In genomic region chr7:136427164-136427563, GRCm38 (mm10) we compare ENCODE assay signal across 14 mouse cellular contexts.
A peak's percentile ranks its signal among the peaks of the same experiment; 100 is the strongest.
DNase-seq lines count a peak whose midpoint lies in the region; ATAC-seq and TF ChIP-seq lines count a peak whose summit lies in the region.
"Had no signal": no experiment of that assay in that cellular context is flagged by ENCODE, and none has a peak within 500 bp of the region (broad histone marks: within the 10 kb centered on the region; RNA-seq: fewer than 3 reads in every experiment).

No protein-coding gene starts in this region.

- no peak for DNase-seq in hindbrain, postnatal 0 days (ENCODE audit: low spot score)
- DNase-seq in lung, postnatal 0 days (ENCODE audit: low spot score), result no peak
- no peak for DNase-seq in lung, postnatal 36 days
- peak; percentile 24 for DNase-seq in NIH3T3 (ENCODE audit: low read depth)
- no peak for DNase-seq in spleen, postnatal 10 days (ENCODE audit: low spot score in 2 of 2)
- no peak for DNase-seq in layer of hippocampus, adult 9-11 months
- DNase-seq: adrenal gland, postnatal 25 days; gastrocnemius, postnatal 36 days; kidney, postnatal 14 days had no signal

- ATAC-seq in hindbrain, postnatal 0 days, result no peak
- ATAC-seq in hindbrain, embryonic 13.5 days (ENCODE audit: low FRiP score), result no peak
- no peak for ATAC-seq in lung, postnatal 0 days
- ATAC-seq in megakaryocyte progenitor cell, adult 5-6 weeks (replicated peaks; ENCODE audit: poor library complexity), result 0 out of 2 replicates have a peak, but pooled peaks have one; percentile 29
- ATAC-seq: forebrain, embryonic 14.5 days had no signal

- no peak overlapping the region for H3K4me2 ChIP-seq in hindbrain, postnatal 0 days (ENCODE audit: low read depth, low read length)
- no peak overlapping the region for H3K4me2 ChIP-seq in hindbrain, embryonic 13.5 days
- H3K4me2 ChIP-seq in lung, postnatal 0 days (replicated peaks; ENCODE audit: low read depth, low read length), result no peak overlapping the region
- H3K4me2 ChIP-seq: embryonic facial prominence, embryonic 13.5 days; heart, embryonic 15.5 days had no signal

- 69% methylated on average over 4 of the region's 4 CpGs for WGBS in hindbrain, postnatal 0 days
- WGBS in hindbrain, embryonic 13.5 days, result 69% methylated on average over 4 of the region's 4 CpGs
- 60% methylated on average over 4 of the region's 4 CpGs for WGBS in lung, postnatal 0 days

- H3K36me3 ChIP-seq in hindbrain, postnatal 0 days (ENCODE audit: insufficient read depth, low read length), result no peaks in the 10 kb centered on the region
- H3K36me3 ChIP-seq in hindbrain, embryonic 13.5 days, result no peaks in the 10 kb centered on the region
- H3K36me3 ChIP-seq in lung, postnatal 0 days (ENCODE audit: insufficient read depth, low read length), result no peaks in the 10 kb centered on the region
- H3K36me3 ChIP-seq: embryonic facial prominence, embryonic 13.5 days; heart, embryonic 15.5 days had no signal

- no peak overlapping the region for H3K4me3 ChIP-seq in hindbrain, postnatal 0 days (ENCODE audit: low read length)
- H3K4me3 ChIP-seq in hindbrain, embryonic 13.5 days, result no peak overlapping the region
- H3K4me3 ChIP-seq in lung, postnatal 0 days (ENCODE audit: low read depth, low read length), result no peak overlapping the region
- H3K4me3 ChIP-seq: embryonic facial prominence, embryonic 13.5 days; heart, embryonic 15.5 days had no signal

- H3K9me3 ChIP-seq in hindbrain, postnatal 0 days (ENCODE audit: low read length), result no peaks in the 10 kb centered on the region
- H3K9me3 ChIP-seq in hindbrain, embryonic 13.5 days, result no peaks in the 10 kb centered on the region
- no peaks in the 10 kb centered on the region for H3K9me3 ChIP-seq in lung, postnatal 0 days (ENCODE audit: low read length)
- H3K9me3 ChIP-seq: embryonic facial prominence, embryonic 13.5 days; heart, embryonic 15.5 days had no signal

- H3K27ac ChIP-seq in hindbrain, postnatal 0 days, result no peak overlapping the region
- H3K27ac ChIP-seq in hindbrain, embryonic 13.5 days, result no peak overlapping the region
- H3K27ac ChIP-seq in lung, postnatal 0 days (ENCODE audit: low read length), result no peak overlapping the region
- H3K27ac ChIP-seq: embryonic facial prominence, embryonic 13.5 days; heart, embryonic 15.5 days had no signal

- no peak for TF ChIP-seq EP300 in lung, postnatal 0 days (IDR thresholded peaks at IDR 0.05)

- H3K4me1 ChIP-seq in hindbrain, postnatal 0 days (ENCODE audit: insufficient read depth, low read length), result peaks cover 5% of the 10 kb centered on the region
- peaks cover 34% of the 10 kb centered on the region for H3K4me1 ChIP-seq in hindbrain, embryonic 13.5 days (replicated peaks)
- H3K4me1 ChIP-seq in lung, postnatal 0 days (ENCODE audit: insufficient read depth, low read depth, low read length), result no peaks in the 10 kb centered on the region

- peak; percentile 44 for TF ChIP-seq CTCF in hindbrain, postnatal 0 days (IDR thresholded peaks at IDR 0.05; ENCODE audit: low read depth)
- TF ChIP-seq CTCF in lung, postnatal 0 days (IDR thresholded peaks at IDR 0.05), result peak; percentile 51

- no peak overlapping the region for H3K9ac ChIP-seq in hindbrain, postnatal 0 days (replicated peaks; ENCODE audit: low read length)
- no peak overlapping the region for H3K9ac ChIP-seq in hindbrain, embryonic 13.5 days
- H3K9ac ChIP-seq in lung, postnatal 0 days (replicated peaks; ENCODE audit: low read depth), result no peak overlapping the region
- H3K9ac ChIP-seq: embryonic facial prominence, embryonic 13.5 days; heart, embryonic 15.5 days had no signal

- no peaks in the 10 kb centered on the region for H3K27me3 ChIP-seq in hindbrain, postnatal 0 days (ENCODE audit: insufficient read depth, low read length)
- 0 out of 2 replicates have a peak, but pooled peaks cover 4% of the 10 kb centered on the region for H3K27me3 ChIP-seq in hindbrain, embryonic 13.5 days
- H3K27me3 ChIP-seq in lung, postnatal 0 days (replicated peaks; ENCODE audit: insufficient read depth, low read length), result no peaks in the 10 kb centered on the region
